Mouse (Mus musculus) MEL-GATA-1-ER (cell line): Measurements from ENCODE around the gene Gas7.

Experiments
- DNase-seq: peaks from one replicate; pipeline ENCODE4 v3.0.0-alpha.2; 2012; ENCODE audit warnings: low read depth; ENCODE audit errors: extremely low read depth

Gas7 gene

DNA sequence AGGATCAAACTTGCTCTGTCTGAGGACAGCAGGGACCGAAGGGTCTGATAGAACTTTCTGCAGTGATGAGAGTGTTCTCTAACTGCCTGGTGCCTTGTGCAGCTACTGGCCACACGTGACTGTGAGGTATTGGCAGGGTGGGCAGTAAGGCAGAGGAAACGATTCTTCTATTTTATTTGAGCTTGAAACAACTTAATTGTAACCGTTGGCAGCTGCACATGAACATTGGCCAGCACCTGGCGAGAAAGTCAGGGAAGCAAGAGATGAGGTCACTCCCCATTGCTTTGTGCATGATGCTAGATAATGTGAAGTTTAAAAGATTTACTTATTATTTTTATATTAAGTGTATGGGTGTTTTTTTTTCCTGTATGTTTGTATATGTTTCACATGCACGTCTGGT lies 77.9 kb downstream of the Gas7 start:
- DNase-seq = no peak

GRCm38 (mm10) chr11:67535703-67536102 lies 80.5 kb downstream of the Gas7 start:
- no peak for DNase-seq

- no peak for DNase-seq
These were observed 81.2 kb downstream of the Gas7 start for GRCm38 (mm10) chr11:67536413-67536812.

- DNase-seq = peak; percentile 81
These were observed 82.1 kb downstream of the Gas7 start for GRCm38 (mm10) chr11:67537353-67537752.

GRCm38 (mm10) chr11:67538557-67538956 lies 83.3 kb downstream of the Gas7 start:
- no peak for DNase-seq

- no peak for DNase-seq
These were observed 89.6 kb downstream of the Gas7 start for GRCm38 (mm10) chr11:67544656-67545432.

- no peak for DNase-seq
These were observed 91.3 kb downstream of the Gas7 start for GRCm38 (mm10) chr11:67546582-67546981.

DNA sequence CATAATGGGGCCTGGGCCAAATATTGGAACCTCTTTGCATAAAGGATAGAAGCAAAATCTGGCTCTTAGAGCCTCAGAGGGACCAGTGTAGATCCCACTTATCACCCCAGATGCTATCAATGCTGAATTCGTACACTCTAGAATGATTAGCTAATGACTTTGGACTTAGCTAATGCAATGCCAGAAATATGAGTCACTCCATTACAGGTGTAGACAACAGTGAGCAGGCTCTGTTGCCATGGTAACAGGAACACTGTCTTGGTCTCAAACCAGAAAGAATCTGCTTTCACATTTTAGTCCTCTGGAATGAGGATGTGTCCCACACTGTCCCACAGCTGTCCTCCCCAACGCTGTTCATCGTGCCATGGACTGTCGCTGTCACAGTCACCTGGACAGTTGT lies 94.1 kb downstream of the Gas7 start:
- no peak for DNase-seq

DNA sequence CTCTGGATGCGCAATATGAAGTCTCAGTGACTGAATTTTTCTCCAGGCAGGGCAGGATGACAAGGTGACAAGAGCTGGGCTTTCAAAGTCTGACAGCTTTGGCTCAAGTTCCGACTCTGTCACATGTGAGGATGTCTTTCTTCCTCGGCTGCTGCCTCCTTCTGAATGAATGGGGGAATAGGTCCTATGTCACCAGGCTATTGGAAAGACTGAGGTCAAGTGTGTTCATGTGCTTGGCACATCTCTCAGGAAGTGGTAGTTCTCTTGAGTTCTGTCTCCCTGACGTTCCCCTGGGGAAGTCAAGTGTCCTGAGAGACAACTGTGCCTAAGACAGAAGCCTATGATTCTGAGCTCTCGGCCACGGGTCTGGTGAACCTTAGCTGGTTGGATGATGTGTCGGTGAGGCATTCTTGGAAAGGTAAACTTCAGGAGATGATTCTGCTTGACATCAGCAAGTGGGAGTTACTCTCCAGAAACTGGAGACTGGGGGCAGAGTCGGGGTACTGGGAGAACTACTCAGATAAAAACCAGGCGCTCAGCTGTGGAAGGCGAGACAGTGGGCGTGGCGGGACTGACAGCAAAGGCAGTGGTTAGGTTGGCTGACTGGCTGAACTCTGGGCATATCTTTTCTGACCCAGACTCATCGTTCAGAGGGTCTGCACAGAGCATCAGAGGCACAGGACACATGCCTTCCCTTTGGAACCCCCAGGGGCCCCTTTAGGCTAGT lies 94.7 kb downstream of the Gas7 start:
- DNase-seq = no peak

DNA sequence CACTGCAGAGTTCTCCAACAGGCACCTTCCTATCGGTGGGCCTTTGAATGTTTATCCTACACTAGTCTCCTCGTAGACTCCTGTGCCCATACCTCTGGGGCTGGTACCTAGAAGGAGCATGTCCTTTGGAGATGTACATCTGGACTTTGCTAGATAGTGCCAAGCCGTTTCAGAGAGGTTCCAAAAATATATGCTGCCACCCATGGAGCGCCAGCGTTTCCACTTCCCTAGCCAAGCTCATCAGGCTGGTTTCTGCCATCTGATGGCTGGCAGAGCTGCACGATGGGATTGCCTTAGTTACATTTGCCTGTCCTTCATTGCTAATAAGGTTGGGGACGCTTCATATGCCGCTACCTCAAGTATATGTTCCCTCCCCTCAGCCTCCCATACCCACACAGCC lies 97.2 kb downstream of the Gas7 start:
- DNase-seq = no peak

- DNase-seq = no peak
These were observed 99.0 kb downstream of the Gas7 start for GRCm38 (mm10) chr11:67554276-67554675.

GRCm38 (mm10) chr11:67556360-67556759 lies 101.1 kb downstream of the Gas7 start:
- DNase-seq = no peak

DNA sequence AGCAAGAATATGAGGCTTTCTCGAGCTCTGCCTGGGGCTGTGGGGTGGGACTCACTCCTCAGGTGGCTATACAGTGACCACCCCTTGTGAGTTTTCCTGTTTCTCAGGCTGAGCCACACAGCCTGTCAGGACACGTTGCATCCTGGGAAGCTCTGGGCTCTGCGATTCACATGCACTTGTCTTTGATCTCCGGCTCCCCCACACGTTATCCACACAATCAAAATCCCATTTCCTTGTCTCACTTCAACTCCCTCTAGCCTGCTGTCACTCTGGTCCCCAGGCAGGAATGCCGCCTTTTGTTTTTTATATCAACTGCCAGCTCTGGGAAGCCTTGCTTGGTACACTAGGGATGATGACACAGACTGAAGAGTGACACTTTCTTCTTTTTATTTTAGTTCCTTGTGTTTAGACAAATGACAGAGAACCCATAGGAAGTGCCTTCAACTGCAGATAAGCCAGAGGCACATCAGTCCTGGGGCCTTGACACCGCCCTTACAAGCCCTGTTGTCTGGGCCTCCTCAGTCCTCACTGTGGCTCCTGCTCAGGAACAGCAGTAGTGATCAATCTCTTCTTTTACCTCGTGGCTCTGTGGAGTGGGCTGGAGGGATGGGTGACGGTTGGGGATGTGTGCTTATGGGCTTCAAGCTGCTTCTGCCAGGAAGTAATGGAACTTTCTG lies 103.7 kb downstream of the Gas7 start:
- peak; percentile 71 for DNase-seq

- no peak for DNase-seq
These were observed 104.3 kb downstream of the Gas7 start for GRCm38 (mm10) chr11:67559522-67559921.

DNA sequence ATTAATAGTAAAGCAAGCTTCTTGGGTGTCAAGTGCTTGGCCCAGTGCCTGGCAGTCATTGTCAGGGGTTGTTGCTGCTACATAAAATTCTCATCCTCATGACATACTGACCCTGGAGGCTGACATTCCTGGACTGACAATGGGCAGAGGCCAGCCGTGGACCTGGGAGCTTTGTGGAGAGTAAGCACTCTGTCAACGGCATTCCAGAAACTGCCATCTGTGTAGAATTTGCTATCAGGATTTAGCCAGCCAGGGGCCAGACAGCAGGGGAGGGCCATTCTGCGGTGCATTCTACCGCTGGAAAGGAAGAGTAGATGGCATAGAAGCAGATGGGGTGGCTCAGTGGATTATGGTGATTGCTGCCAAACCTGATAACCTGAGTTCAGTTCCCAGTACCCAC lies 106.4 kb downstream of the Gas7 start:
- no peak for DNase-seq

GRCm38 (mm10) chr11:67563141-67563540 lies 107.9 kb downstream of the Gas7 start:
- no peak for DNase-seq

GRCm38 (mm10) chr11:67564003-67564637 lies 108.9 kb downstream of the Gas7 start:
- DNase-seq = no peak

DNA sequence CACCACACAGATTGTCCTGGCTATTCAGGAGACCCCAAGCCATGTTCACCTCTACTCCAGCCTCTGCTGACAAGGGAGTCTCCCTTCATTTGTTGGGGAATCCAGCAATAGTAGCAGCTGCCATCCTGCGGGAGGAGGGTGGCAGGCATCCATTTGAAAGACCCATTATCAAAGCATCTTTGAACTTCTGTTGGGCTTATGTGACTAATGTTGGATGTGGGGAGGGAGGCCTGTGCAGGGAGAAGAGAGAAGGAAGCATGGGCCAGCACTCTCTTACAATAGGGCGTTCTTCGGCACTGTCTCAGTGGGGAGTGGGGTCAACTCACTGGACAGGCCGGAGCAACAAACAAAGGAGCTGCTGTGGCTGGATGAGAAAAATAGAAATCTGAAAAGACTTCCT lies 110.3 kb downstream of the Gas7 start:
- no peak for DNase-seq

DNA sequence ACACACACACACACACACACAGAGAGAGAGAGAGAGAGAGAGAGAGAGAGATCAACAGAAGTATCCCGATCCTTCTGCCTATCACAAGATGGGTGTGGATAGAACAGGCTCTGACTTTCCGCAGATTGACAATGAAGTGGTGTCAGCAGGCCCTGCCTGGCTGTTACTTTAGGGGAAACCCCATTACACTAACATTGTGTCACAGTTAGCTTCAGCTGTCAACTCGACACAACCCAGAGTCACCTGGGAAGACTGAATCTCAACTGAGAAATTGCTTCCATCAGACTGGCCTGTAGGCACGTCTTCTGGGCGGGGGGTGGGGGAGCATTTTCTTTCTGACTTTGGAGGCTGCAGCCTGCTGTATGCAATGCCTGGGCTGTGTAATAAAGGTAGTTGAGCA lies 111.5 kb downstream of the Gas7 start:
- no peak for DNase-seq

- DNase-seq = no peak
These were observed 111.9 kb downstream of the Gas7 start for GRCm38 (mm10) chr11:67567184-67567583.

GRCm38 (mm10) chr11:67567991-67568390 lies 112.8 kb downstream of the Gas7 start:
- DNase-seq = no peak

DNA sequence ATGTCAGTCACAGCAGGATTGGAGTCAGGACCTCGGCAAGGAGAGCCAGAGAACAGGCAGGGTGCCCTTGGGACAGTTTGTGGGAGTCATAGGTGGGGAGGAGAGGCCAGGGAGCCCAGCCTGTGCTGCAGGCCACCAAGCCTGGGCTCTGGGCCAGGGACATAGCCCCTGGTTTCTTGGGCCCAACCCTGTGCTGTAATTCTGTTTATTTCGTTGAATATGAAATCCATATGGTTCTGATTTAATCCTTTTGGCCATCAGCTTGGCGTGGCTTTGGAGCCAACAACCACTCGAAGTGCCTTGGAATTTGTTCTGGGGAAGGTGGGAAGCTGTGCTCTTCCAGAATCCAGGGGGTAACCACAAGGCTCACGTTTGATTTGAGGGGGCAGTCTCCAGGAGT lies 113.6 kb downstream of the Gas7 start:
- DNase-seq = no peak
